Mouse (Mus musculus) lung, adult 18-20 months (tissue): ENCODE measurements around the gene Man2a1.

Experiments
- DNase-seq, 2 experiments: peaks; one replicate each; pipeline ENCODE4 v3.0.0; 2022; ENCODE audit warnings: mixed read lengths in 2 of 2

Man2a1 gene

DNA sequence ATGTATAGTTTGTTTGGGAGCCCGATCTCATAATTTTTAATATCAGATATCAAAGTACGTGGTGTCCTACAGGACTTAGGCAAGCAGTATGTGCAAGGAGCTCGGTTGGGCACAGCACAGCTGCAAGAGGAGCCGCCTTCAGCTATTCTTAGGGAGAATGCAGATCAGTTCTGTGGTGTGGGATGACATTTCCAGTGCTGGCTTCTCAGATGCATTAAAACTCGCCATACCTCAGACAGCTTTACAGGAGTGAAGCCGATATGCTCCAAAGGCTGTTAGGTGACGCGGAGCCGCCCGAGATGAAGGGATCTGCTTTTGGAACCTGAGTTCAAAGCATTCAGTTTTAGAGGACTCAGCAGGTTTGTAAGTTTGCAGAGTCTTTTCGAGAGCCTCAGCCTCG, 30.0 kb downstream of the Man2a1 start:
- DNase-seq, result no peak

DNA sequence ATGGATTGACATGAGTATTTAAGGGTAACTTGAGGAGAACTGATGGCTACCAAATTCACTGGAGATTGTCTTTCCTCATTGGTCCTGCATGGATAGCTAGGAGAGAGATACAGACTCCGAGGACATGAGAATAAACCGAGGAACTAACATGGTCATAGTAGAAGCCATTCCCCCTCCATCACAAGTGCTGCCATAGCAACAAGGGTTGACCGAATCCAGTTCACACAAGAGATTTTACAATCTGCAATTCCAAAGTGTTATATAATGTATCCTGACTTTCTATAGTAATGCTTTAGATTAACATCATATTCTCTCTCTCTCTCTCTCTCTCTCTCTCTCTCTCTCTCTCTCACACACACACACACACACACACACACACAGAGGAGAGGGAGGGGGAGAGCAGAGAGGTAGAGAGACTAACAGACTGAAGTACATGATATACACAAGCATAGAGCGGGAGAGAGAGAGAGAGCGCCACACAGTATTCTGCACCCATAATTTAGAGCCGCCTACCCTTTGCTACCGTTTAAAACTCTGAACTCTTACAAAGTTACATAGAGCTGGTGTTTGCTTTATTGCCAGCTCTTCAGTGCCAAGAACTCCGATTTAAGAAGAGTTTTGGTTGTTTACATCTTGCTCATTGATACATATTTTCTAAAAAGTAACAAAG, 37.5 kb downstream of the Man2a1 start:
- DNase-seq, result no peak

DNA sequence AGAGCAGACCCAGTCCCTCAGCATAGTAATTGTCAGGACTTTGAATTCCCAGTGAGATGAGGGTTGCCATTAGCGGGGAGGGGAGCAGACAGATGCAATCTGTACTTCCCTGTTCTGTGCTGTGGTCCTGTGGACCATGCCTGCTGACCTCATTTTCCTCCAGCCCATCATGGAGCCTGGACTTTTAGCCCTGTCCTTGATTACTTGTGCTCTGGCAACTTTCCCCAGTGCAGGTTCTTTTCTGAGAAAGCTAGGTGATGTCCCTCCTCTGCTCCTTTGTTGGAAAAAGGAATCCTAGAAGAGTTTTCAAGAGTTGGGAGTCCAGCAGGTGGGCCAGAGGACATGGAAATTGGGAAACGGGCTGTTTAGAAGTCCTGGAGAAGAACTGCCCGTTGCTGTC, 40.8 kb downstream of the Man2a1 start:
- DNase-seq, result no peak

DNA sequence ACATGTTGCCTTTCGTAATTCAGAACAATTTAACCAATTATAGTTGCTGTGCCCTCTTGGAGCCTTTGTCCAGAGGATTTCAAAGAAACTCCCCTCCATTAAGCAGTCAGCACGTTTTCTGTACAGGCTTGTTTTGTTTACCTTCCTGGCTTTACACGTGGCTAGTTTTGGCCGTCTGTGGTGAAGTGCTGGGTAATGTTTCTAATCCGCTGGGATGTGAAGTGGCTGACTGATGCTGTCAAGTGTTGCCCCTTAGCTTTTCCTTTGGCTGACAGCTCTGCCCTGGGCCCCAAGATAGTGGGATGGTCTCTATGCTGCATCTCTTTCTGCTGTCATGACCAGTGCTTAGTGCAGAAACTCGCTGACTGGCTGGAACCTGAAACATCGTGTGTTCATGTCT, 43.1 kb downstream of the Man2a1 start:
- peak in 1 of 2 experiments; percentile 33 for DNase-seq

DNA sequence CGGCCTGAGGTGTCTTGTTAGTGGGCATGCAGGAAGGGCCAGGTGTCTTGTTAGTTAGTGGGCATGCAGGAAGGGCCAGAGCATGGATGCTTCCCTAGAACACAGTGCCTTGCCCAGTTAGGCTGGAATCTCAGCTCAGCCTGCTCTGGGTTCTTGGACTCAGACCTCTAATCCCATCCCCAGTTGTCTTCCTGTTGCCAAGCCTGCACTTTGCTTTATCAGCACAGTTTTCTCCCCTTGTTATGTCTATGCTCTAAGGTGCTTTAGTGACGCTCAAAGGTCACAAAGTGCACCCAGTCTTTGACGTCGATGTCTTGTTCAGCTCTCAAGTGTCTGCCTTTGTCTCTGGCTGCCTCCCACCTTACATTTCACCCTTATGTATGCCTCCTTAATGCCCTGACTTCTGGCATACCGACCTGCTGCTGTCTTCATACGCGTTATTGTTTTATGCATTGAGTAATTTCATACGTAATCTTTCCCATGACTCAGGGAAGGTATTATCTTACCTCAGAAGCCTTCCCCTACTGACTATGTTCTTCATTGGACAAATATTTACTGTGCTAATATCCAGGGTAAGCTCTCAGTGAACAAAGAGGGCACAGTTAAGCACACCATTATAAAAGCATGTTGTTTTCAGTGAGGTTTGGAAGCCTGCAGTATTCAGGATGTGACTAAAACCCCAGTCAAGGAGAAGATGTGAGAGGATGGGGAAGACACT, 44.5 kb downstream of the Man2a1 start:
- DNase-seq, result peak in 1 of 2 experiments; percentile 17

DNA sequence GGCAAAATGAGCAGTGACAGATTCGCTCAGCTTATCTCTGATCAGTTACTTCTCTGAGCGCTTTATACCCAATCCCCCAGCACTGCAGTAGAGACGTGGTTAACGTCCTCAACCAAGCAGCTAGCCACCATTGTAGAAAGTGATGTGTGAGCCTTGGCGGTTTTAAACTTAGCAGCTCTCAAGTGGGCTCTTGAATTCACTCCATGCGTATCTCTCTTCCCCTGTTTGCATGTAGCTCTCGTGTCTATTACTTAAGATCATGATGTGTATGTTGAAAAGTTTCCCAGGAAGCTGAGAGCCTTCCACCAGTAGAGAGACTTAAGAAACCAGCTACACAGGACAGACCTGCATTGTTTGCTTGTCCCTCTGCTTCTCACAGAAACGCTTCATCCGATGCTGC, 46.9 kb downstream of the Man2a1 start:
- peak in 1 of 2 experiments; percentile 18 for DNase-seq

DNA sequence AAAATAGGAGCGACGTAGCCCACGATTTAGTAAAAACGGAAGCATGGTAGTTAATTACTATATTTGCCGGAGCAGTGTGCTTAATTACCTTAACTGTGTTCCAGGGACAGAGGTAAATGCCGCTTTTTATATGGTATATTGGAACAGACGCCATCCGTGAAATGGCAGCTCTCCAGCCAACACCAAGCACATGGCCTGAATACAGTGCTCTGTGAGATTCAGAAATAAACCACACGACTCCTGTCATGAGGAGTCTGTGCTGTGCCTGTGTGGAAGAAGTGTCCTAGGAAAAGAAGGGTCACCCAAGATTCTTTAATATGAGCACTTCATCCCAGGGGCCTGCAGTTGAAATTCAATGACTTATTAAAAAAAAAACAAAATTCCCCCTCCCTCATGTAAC, 50.2 kb downstream of the Man2a1 start:
- DNase-seq, result no peak

DNA sequence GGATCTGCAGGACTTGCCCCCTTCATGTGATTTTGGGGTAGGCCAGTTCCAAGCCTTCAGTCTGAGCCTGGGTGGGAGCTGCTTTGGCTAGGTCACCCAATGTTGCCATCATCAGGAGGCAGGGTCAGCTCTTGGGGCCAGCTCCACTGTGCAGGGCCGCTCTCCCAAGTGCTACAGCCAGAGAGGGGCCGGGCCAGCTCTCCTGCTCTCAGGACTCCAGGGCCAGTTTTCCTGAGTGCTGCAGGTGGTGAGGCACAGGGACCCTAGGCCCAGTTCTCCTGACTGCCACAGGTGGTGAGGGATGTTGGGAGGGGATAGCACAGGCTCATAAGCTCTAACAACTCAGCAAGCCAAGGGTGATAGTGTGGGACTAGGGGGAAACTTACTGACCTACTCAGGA, 53.1 kb downstream of the Man2a1 start:
- DNase-seq, result no peak

- no peak for DNase-seq
These were observed 59.1 kb downstream of the Man2a1 start for GRCm38 (mm10) chr17:64659682-64660081.

DNA sequence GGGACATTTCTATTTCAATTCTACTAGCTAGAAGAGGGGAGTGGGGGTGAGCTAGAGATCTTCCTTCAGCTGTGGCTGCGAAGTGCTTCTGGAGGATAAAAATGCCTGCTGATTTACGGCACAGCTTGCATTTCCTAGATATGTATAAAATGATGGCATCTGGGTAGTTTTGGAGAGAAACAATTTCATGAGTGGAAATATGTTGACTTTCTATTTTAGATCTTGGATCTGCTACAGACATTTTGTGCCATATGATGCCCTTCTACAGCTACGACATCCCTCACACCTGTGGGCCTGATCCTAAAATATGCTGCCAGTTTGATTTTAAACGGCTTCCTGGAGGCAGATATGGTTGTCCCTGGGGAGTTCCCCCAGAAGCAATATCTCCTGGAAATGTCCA, 66.0 kb downstream of the Man2a1 start:
- DNase-seq, result no peak

GRCm38 (mm10) chr17:64668504-64668903, 68.0 kb downstream of the Man2a1 start:
- DNase-seq, result peak; percentile 15 to 26

DNA sequence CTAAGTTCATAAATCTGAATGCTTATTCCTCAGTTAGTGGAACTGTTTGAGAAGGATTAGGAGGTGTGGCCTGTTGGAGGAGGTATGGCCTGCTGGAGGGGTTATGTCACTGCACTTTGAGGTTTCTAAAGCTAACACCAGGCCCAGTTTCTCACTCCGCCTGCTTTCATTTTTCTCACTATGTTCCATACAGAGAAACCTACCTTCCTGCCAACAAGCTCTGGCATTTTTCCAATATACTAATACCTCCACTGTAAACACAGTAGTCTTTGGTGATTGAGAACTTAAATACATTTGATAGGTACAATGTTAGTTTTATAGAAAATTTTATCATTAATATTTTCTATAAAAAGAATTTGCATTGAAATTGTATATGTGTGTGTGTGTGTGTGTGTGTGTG, 73.9 kb downstream of the Man2a1 start:
- no peak for DNase-seq

DNA sequence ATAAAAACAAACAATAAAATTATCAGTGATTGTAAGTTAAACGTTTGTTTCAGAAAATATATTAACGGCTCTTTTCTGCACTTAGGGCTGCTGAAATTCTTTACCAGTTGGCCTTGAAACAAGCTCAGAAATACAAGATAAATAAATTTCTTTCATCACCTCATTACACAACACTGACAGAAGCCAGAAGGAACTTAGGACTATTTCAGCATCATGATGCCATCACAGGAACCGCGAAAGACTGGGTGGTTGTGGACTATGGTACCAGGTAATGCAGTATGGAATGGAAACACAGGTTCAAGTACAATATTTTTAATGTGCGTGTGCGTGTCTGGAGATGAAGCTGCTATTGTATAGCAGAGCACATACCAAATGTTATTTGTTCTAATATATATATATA, 74.4 kb downstream of the Man2a1 start:
- DNase-seq, result no peak

DNA sequence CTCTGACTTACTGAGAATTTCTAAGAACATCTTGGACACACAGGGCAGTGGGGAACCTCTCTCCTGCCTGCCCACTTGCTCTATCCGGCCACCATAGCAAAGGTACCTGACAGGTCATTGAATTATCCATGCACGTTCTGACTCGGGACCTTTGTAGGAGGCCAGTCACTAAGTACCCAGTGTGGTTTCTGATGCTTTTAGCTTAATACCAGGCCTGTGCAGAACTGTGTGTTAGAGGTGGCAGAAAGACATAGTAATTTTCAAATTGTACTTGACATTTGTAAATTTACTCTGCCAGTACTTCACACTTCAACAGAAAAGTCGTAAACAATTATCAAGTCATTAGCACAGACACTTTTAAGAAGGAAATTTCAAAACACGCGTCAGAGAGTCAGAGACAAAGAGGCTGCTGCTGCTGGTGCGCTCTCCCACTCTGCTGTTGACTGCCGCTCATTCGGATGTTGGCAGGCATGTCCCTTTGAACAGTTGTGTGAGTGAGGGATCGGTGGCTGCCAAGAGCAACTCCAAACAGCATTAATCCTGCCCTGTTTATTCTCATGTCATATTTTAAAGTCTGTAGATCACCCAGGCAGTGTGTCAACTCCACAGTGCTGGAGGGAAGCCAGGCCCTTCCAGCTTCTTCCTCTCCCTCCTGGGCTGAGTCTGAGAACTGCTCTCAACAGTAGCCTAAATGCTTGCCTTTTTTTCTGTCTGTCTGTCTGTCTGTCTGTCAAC, 76.4 kb downstream of the Man2a1 start:
- DNase-seq, result peak; percentile 47 to 72

DNA sequence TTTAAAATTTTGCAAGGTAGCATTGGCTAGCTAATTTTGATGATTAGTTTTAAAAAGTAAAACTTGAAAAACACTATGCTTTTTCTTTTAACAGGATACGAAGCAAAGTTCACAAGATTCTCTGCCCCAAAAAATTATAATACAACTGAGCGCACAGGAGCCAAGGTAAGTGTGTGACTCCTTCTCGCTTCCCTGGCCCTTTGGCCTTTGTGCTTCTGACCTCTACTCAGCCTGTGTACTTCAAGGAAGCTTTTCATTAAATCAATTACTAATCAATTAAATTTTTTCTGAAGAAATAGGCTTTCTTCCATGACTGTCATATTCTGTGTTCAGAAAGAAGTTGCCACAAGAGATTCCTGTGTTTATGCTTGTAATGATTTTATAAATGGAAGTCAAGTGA, 80.9 kb downstream of the Man2a1 start:
- DNase-seq, result no peak

DNA sequence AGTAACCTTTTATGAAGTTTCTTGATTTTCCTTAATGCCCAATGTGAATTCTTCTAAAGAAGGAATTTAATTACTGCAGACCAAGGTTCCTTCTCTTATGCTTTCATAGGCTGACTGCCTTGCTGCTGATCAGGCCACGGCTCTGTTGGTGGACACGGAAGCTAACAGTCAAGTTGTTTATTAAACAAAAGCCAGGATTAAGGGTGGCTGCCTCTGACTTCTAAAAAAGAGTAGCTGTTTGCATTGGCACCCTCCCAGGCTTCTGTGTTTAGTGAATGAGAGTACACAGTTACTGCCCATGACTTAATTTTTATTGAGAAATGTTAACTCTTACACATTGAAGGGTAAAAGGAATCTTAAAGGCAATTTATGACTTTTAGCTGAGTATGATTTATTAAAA, 81.4 kb downstream of the Man2a1 start:
- peak; percentile 82 to 91 for DNase-seq

- DNase-seq, result no peak
These were observed 83.6 kb downstream of the Man2a1 start for GRCm38 (mm10) chr17:64684088-64684487.

- DNase-seq, result peak; percentile 64 to 68
These were observed 84.8 kb downstream of the Man2a1 start for GRCm38 (mm10) chr17:64685216-64685903.

GRCm38 (mm10) chr17:64689614-64690013, 89.1 kb downstream of the Man2a1 start:
- DNase-seq, result no peak

DNA sequence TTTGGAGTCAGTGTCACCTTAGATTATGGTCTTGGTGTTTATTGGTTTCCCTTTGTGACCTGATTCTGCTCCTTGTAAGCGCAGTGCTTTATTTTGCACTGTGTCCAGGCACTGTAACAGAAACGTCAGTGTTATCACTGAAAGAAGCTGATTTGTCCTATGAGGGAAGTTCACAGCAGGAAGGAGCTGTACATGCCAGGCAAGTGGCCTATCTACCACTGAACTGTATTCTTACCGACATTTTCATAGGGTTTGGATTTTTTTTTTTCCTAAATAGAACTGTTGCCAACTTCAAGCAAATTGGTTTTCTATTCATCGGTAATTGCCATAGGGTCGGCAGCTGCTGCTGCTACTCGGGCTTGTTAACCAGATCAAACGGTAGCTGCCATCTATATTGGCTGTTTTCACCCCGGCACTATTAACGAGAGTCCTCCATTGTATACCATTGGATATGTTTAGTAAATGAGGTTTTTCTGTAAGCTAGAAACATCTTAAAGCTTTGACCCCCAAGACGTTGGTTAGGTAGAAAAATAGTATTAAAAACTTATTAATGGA, 96.8 kb downstream of the Man2a1 start:
- DNase-seq, result no peak

- no peak for DNase-seq
These were observed 98.0 kb downstream of the Man2a1 start for GRCm38 (mm10) chr17:64698516-64698915.

- no peak for DNase-seq
These were observed 103.2 kb downstream of the Man2a1 start for GRCm38 (mm10) chr17:64703649-64704230.

DNA sequence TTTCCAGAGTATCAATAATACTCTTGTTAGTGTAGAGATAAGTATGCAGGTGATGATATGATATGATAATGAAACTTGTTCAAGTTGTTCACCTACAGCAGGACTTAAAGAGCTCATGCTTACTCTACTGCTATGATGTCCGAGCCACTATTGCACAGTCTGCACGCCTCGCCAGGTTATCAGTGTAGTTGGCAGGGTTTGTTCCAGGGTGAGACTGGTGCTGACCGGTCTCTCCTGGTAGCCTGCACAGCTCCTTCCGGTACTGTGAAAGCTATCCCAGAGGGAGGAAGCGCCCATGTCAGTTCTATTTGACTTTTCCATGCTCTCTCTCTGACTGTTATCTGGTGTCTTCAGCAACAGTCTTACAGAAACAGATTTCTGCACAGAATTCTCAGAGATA, 107.0 kb downstream of the Man2a1 start:
- no peak for DNase-seq
